In genomic region chr1:165930510-165930909, GRCm38 (mm10) we compare ENCODE assay signal across 26 mouse cellular contexts.
A peak's percentile ranks its signal among the peaks of the same experiment; 100 is the strongest.
DNase-seq lines count a peak whose midpoint lies in the region; ATAC-seq and TF ChIP-seq lines count a peak whose summit lies in the region.
"Had no signal": no experiment of that assay in that cellular context is flagged by ENCODE, and none has a peak within 500 bp of the region (broad histone marks: within the 10 kb centered on the region; RNA-seq: fewer than 3 reads in every experiment).

No protein-coding gene starts in this region.

- H3K9ac ChIP-seq in heart, embryonic 13.5 days = no peak overlapping the region
- H3K9ac ChIP-seq in heart, embryonic 16.5 days (ENCODE audit: low read length) = no peak overlapping the region
- peak overlapping the region; percentile 82 for H3K9ac ChIP-seq in CH12.LX (ENCODE audit: insufficient read depth, low read depth)
- H3K9ac ChIP-seq: embryonic facial prominence, embryonic 12.5 days; embryonic facial prominence, embryonic 15.5 days; forebrain, embryonic 12.5 days; hindbrain, embryonic 12.5 days; hindbrain, embryonic 15.5 days; kidney, embryonic 15.5 days had no signal

- no peak for TF ChIP-seq RAD21 in CH12.LX (IDR thresholded peaks at IDR 0.05; ENCODE audit: low read depth, low read length)

- peak overlapping the region; percentile 26 for H3K4me2 ChIP-seq in heart, embryonic 13.5 days
- peak overlapping the region; percentile 36; the same call in 1 of the 2 replicates for H3K4me2 ChIP-seq in heart, embryonic 16.5 days (ENCODE audit: low read depth, low read length)
- H3K4me2 ChIP-seq in CH12.LX (ENCODE audit: insufficient read depth, low read depth, poor library complexity, severe bottlenecking) = peak overlapping the region; percentile 99
- H3K4me2 ChIP-seq: embryonic facial prominence, embryonic 12.5 days; embryonic facial prominence, embryonic 15.5 days; forebrain, embryonic 12.5 days; hindbrain, embryonic 12.5 days; hindbrain, embryonic 15.5 days; kidney, embryonic 15.5 days had no signal

- H3K27me3 ChIP-seq in heart, embryonic 10.5 days (ENCODE audit: insufficient read depth, poor library complexity, severe bottlenecking) = no peaks in the 10 kb centered on the region
- H3K27me3 ChIP-seq in heart, embryonic 13.5 days (replicated peaks) = no peaks in the 10 kb centered on the region
- no peaks in the 10 kb centered on the region for H3K27me3 ChIP-seq in heart, embryonic 16.5 days (ENCODE audit: control insufficient read depth, insufficient read depth, low read length)
- H3K27me3 ChIP-seq in CH12.LX (replicated peaks) = no peaks in the 10 kb centered on the region
- H3K27me3 ChIP-seq: embryonic facial prominence, embryonic 12.5 days; embryonic facial prominence, embryonic 15.5 days; forebrain, embryonic 12.5 days; hindbrain, embryonic 12.5 days; hindbrain, embryonic 15.5 days; kidney, embryonic 15.5 days; Patski had no signal

- TF ChIP-seq CTCF in CH12.LX (conservative IDR thresholded peaks at IDR 0.05 in 1 of 2, IDR thresholded peaks at IDR 0.05 in 1 of 2; ENCODE audit: low read depth in 2 of 2, low read length in 2 of 2) = no peak

- intact Hi-C loops in heart, postnatal 25 days (cut with DNase I) = no loop called here

- DNase-seq in heart, embryonic 10.5 days (ENCODE audit: low spot score) = no peak
- no peak for DNase-seq in heart, postnatal 25 days (ENCODE audit: low spot score)
- DNase-seq in heart, adult 9 months (ENCODE audit: low spot score in 2 of 2) = no peak
- no peak for DNase-seq in heart, adult 8-10 months (ENCODE audit: low spot score)
- DNase-seq in CH12.LX (ENCODE audit: extremely low read depth) = peak; percentile 45
- DNase-seq in adrenal gland, adult (ENCODE audit: inconsistent age in 2 of 2, low spot score in 1 of 2) = no peak
- DNase-seq: adrenal gland, adult 2 months; adrenal gland, postnatal 14 days; cerebellum, adult 11 months; cerebellum, adult 2 months; cerebellum, adult 9-11 months; cerebellum, postnatal 25 days; gastrocnemius, postnatal 25 days; heart, adult 2 months; kidney, adult 8-10 months had no signal

- H3K79me2 ChIP-seq in CH12.LX (replicated peaks; ENCODE audit: control insufficient read depth, extremely low read depth, insufficient read depth, poor library complexity, severe bottlenecking) = peaks cover 24% of the 10 kb centered on the region

- TF ChIP-seq POLR2A in CH12.LX (IDR thresholded peaks at IDR 0.05; ENCODE audit: low read depth, low read length) = peak; percentile 32; the same call in 1 of the 2 replicates

- TF ChIP-seq EP300 in CH12.LX (IDR thresholded peaks at IDR 0.05; ENCODE audit: low read length) = no peak; the same call in 1 of the 2 replicates

- H3K27ac ChIP-seq in heart, embryonic 10.5 days = no peak overlapping the region
- no peak overlapping the region for H3K27ac ChIP-seq in heart, embryonic 13.5 days (replicated peaks)
- H3K27ac ChIP-seq in heart, embryonic 16.5 days (ENCODE audit: low read length) = no peak overlapping the region
- H3K27ac ChIP-seq in CH12.LX (ENCODE audit: insufficient read depth, low read depth) = peak overlapping the region; percentile 86
- H3K27ac ChIP-seq: embryonic facial prominence, embryonic 12.5 days; embryonic facial prominence, embryonic 15.5 days; forebrain, embryonic 12.5 days; heart, adult 2 months; hindbrain, embryonic 12.5 days; hindbrain, embryonic 15.5 days; kidney, embryonic 15.5 days had no signal

- peak overlapping the region; percentile 18 for H3K4me3 ChIP-seq in heart, embryonic 10.5 days
- no peak overlapping the region for H3K4me3 ChIP-seq in heart, embryonic 13.5 days
- H3K4me3 ChIP-seq in heart, embryonic 16.5 days (ENCODE audit: low read length) = no peak overlapping the region
- H3K4me3 ChIP-seq in CH12.LX (replicated peaks in 1 of 3; ENCODE audit: low read depth in 2 of 3, low read length in 2 of 3, poor library complexity in 1 of 3) = peak overlapping the region; percentile 29 to 40 (median 36)
- H3K4me3 ChIP-seq: embryonic facial prominence, embryonic 12.5 days; embryonic facial prominence, embryonic 15.5 days; forebrain, embryonic 12.5 days; heart, adult 2 months; hindbrain, embryonic 12.5 days; hindbrain, embryonic 15.5 days; kidney, embryonic 15.5 days had no signal

- dilution Hi-C loops in CH12.LX (cut with MboI; ENCODE audit: extremely low pct_ligation_motif_present, extremely low pct_unique_long_range_greater_than_20kb, low sequenced_read_pairs) = no loop called here

- H3K36me3 ChIP-seq in heart, embryonic 10.5 days = no peaks in the 10 kb centered on the region
- H3K36me3 ChIP-seq in heart, embryonic 13.5 days = no peaks in the 10 kb centered on the region
- no peaks in the 10 kb centered on the region for H3K36me3 ChIP-seq in heart, embryonic 16.5 days (ENCODE audit: control insufficient read depth, insufficient read depth)
- H3K36me3 ChIP-seq in CH12.LX (replicated peaks in 1 of 2; ENCODE audit: control insufficient read depth in 1 of 2, insufficient read depth in 1 of 2, low read length in 1 of 2) = no peaks in the 10 kb centered on the region
- H3K36me3 ChIP-seq: embryonic facial prominence, embryonic 12.5 days; embryonic facial prominence, embryonic 15.5 days; forebrain, embryonic 12.5 days; G1E; hindbrain, embryonic 12.5 days; hindbrain, embryonic 15.5 days; kidney, embryonic 15.5 days had no signal

- in situ Hi-C loops in CH12.LX (cut with MboI; ENCODE audit: low pct_ligation_motif_present, low pct_unique_long_range_greater_than_20kb, low sequenced_read_pairs) = loop anchor here (10.0 kb wide), 1 partner anchor 64 kb away; no protein-coding TSS in a partner anchor

- WGBS in heart, embryonic 10.5 days = 57% methylated on average over 3 of the region's 3 CpGs
- WGBS in heart, embryonic 13.5 days = 42% methylated on average over 3 of the region's 3 CpGs
- 56% methylated on average over 3 of the region's 3 CpGs for WGBS in heart, embryonic 16.5 days

- no peak for ATAC-seq in heart, embryonic 13.5 days (ENCODE audit: extremely low read depth, insufficient number of reproducible peaks, low FRiP score, low TSS enrichment)
- ATAC-seq in heart, embryonic 16.5 days (replicated peaks; ENCODE audit: extremely low read depth, insufficient read depth, low FRiP score) = no peak
- ATAC-seq: intestine, postnatal 0 days; Patski had no signal

- H3K4me1 ChIP-seq in heart, embryonic 10.5 days = peaks cover 9% of the 10 kb centered on the region
- peaks cover 20% of the 10 kb centered on the region for H3K4me1 ChIP-seq in heart, embryonic 13.5 days
- H3K4me1 ChIP-seq in heart, embryonic 16.5 days (ENCODE audit: control insufficient read depth, insufficient read depth, low read length) = peaks cover 6% of the 10 kb centered on the region
- peaks cover 4 to 49% of the 10 kb centered on the region in 2 experiments for H3K4me1 ChIP-seq in CH12.LX (ENCODE audit: control insufficient read depth in 1 of 2, insufficient read depth in 2 of 2)
- H3K4me1 ChIP-seq: embryonic facial prominence, embryonic 12.5 days; embryonic facial prominence, embryonic 15.5 days had no signal

- no peaks in the 10 kb centered on the region for H3K9me3 ChIP-seq in heart, embryonic 10.5 days
- no peaks in the 10 kb centered on the region for H3K9me3 ChIP-seq in heart, embryonic 13.5 days
- no peaks in the 10 kb centered on the region for H3K9me3 ChIP-seq in heart, embryonic 16.5 days (replicated peaks; ENCODE audit: control insufficient read depth, low read length)
- H3K9me3 ChIP-seq in CH12.LX (replicated peaks; ENCODE audit: low read length) = no peaks in the 10 kb centered on the region
- H3K9me3 ChIP-seq: embryonic facial prominence, embryonic 12.5 days; embryonic facial prominence, embryonic 15.5 days; forebrain, embryonic 12.5 days; G1E; hindbrain, embryonic 12.5 days; hindbrain, embryonic 15.5 days; kidney, embryonic 15.5 days had no signal

TF ChIP-seq in CH12.LX, 34 proteins besides CTCF, POLR2A, EP300 and RAD21 (continues in another document):
- TF ChIP-seq ZMIZ1 (IDR thresholded peaks at IDR 0.05; ENCODE audit: low read depth, low read length) (no peak), KAT2A (IDR thresholded peaks at IDR 0.05; ENCODE audit: insufficient replicate concordance, low read length) (no peak), MEF2A (IDR thresholded peaks at IDR 0.05; ENCODE audit: borderline replicate concordance, low read depth, low read length) (peak; percentile 82), ZNF384 (IDR thresholded peaks at IDR 0.05; ENCODE audit: low read depth, low read length) (no peak), JUND (conservative IDR thresholded peaks at IDR 0.05; ENCODE audit: low read depth, low read length) (no peak), UBTF (IDR thresholded peaks at IDR 0.05; ENCODE audit: low read depth, low read length) (no peak), NELFE (IDR thresholded peaks at IDR 0.05; ENCODE audit: low read depth, low read length) (no peak), ELF1 (IDR thresholded peaks at IDR 0.05; ENCODE audit: low read depth, low read length) (peak; percentile 73; the same call in 1 of the 2 replicates), SMC3 (IDR thresholded peaks at IDR 0.05; ENCODE audit: low read depth, low read length) (no peak), USF1 (IDR thresholded peaks at IDR 0.05; ENCODE audit: low read depth, low read length) (no peak), TCF12 (IDR thresholded peaks at IDR 0.05; ENCODE audit: low read depth, low read length) (peak; percentile 18; the same call in 1 of the 2 replicates), MXI1 (IDR thresholded peaks at IDR 0.05; ENCODE audit: low read depth, low read length) (no peak), ZKSCAN1 (IDR thresholded peaks at IDR 0.05; ENCODE audit: borderline replicate concordance, low read depth, low read length) (no peak), MAZ (IDR thresholded peaks at IDR 0.05; ENCODE audit: low read depth, low read length) (no peak), BHLHE40 (IDR thresholded peaks at IDR 0.05; ENCODE audit: low read depth, low read length) (0 out of 2 replicates have a peak, but pooled peaks have one; percentile 14), PAX5 (IDR thresholded peaks at IDR 0.05; ENCODE audit: low read length) (no peak), IRF4 (IDR thresholded peaks at IDR 0.05; ENCODE audit: low read depth, low read length) (0 out of 2 replicates have a peak, but pooled peaks have one; percentile 34), JUN (IDR thresholded peaks at IDR 0.05; ENCODE audit: insufficient read depth, low read depth, low read length) (peak; percentile 3; the same call in 1 of the 2 replicates), CHD2 (IDR thresholded peaks at IDR 0.05; ENCODE audit: low read length) (no peak), HCFC1 (IDR thresholded peaks at IDR 0.05; ENCODE audit: low read depth, low read length) (no peak), ETS1 (conservative IDR thresholded peaks at IDR 0.05; ENCODE audit: low read depth, low read length) (no peak), MAFK (IDR thresholded peaks at IDR 0.05; ENCODE audit: insufficient replicate concordance, low read length) (no peak), MAX (IDR thresholded peaks at IDR 0.05; ENCODE audit: low read length) (no peak), ZC3H11A (IDR thresholded peaks at IDR 0.05; ENCODE audit: low read depth, low read length) (no peak), NRF1 (IDR thresholded peaks at IDR 0.05; ENCODE audit: low read depth, low read length) (no peak)

Comparison
In these comparisons a context has a peak if more than half of its experiments do, and no peak if none do; other contexts are left out.
1. H3K4me3 ChIP-seq: peak in heart, embryonic 10.5 days (single experiment) and CH12.LX (3 of 3); none in heart, embryonic 13.5 days (single experiment) and heart, embryonic 16.5 days (single experiment).
2. H3K4me2 ChIP-seq: peak in every context shown above with its lines; median percentile 99 in CH12.LX; 36 in heart, embryonic 16.5 days; 26 in heart, embryonic 13.5 days.